Mouse (Mus musculus): ENCODE measurements around the gene Slc22a14.
"Not testable (repeated sequence)": the region's sequence is repeated elsewhere in the genome, so short reads cannot be mapped to it uniquely, and the experiment has no call there.

Slc22a14 gene

GRCm38 (mm10) chr9:119365284-119365683, at the start of gene Slc22a14:
Slc22a14 (minus strand) TSS chr9:119365553.
- DNase-seq (ENCODE audit: low read depth, low spot score): no peak

DNA sequence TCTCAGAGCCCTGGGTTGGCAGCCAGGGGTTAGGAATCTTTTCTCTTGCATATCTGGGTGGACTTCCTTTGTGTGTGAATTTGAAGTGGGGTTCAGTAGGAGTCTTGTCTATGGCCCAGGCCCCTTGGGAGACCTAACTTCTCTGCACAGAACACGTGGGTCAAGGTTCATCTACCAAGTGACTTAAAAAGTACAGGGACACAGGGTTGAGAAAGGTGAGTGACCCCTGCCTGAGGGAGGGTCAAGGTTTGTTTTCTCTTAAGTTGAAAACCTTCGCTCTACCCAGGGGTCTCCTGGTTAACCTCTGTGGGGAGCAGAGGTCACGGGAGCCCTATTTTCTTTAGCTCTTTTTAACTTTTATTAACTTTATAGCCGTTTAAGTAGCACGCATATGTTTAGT, 44.5 kb upstream of the Slc22a14 start:
- DNase-seq (ENCODE audit: low read depth, low spot score): no peak

GRCm38 (mm10) chr9:119408898-119409664, 43.7 kb upstream of the Slc22a14 start:
- DNase-seq (ENCODE audit: low read depth, low spot score): no peak

- DNase-seq (ENCODE audit: low read depth, low spot score): no peak
These were observed 42.5 kb upstream of the Slc22a14 start for GRCm38 (mm10) chr9:119407884-119408283.

GRCm38 (mm10) chr9:119404090-119404489, 38.7 kb upstream of the Slc22a14 start:
- no peak for DNase-seq (ENCODE audit: low read depth, low spot score)

DNA sequence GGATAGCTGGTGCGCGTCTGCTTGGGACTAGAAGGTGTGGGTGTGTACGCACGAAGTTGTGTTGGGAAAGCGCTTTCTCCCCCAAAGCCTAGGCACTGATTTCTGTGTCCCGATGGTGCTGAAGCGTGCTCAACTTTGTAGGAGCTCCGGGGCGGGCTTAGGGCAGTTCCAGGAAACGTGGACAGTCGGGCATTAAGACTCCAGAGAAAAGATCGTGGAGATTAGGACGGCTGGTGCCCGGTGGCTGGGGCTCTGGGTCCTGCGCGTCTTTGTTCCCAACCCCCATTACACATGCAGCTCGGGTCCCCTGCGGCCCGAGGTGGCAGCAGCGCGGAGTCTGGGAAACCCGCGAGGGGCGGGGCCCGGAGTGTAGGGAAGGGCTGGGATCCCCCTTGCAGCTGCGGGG, 37.9 kb upstream of the Slc22a14 start:
- peak; percentile 68 for DNase-seq (ENCODE audit: low read depth, low spot score)

- peak; percentile 52 for DNase-seq (ENCODE audit: low read depth, low spot score)
These were observed 37.2 kb upstream of the Slc22a14 start for GRCm38 (mm10) chr9:119402253-119403235.

- DNase-seq (ENCODE audit: low read depth, low spot score): peak; percentile 95
These were observed 36.5 kb upstream of the Slc22a14 start, which contains the start of gene Acvr2b for GRCm38 (mm10) chr9:119401801-119402214. Acvr2b (plus strand) TSS chr9:119402118.

DNA sequence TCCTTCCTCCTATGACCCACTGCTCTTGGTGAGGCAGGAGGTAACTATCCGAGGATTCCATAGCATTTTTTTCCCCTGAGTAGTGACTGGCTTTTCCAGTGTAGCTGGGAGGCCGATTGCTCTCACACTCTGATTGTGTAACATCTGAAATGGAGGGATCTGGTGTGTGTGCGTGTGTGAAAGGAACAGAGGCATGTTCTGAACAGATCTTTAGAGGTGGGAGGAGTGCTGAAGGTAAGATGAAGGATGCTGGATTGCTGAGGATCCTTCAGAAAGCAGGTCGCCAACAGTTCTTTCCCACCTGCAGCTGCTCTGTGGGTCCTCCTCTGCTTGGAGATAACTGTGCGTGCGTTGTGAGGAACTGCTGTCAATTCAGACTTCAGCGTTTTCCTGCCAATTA, 36.0 kb upstream of the Slc22a14 start:
- no peak for DNase-seq (ENCODE audit: low read depth, low spot score)

GRCm38 (mm10) chr9:119394808-119395207, 29.5 kb upstream of the Slc22a14 start:
- DNase-seq (ENCODE audit: low read depth, low spot score): no peak

GRCm38 (mm10) chr9:119390214-119390613, 24.9 kb upstream of the Slc22a14 start:
- DNase-seq (ENCODE audit: low read depth, low spot score): no peak

DNA sequence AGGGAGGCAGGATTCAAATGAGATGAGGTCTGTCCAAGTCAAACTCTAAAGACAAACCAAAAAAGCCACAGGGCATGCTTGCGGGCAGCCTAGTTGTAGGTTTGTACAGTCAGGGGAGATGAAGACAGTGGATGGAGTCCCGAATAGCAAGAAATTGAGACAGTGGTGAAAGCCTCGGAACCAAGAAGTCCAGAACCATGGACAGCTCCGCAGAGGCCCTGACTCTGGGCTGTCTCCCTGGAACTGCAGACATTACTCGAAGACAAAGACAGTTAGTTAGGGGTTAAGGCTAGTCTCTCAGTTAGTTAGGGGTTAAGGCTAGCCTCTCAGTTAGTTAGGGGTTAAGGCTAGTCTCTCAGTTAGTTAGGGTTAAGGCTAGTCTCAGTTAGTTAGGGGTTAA, 23.6 kb upstream of the Slc22a14 start:
- DNase-seq (ENCODE audit: low read depth, low spot score): peak; percentile 65

DNA sequence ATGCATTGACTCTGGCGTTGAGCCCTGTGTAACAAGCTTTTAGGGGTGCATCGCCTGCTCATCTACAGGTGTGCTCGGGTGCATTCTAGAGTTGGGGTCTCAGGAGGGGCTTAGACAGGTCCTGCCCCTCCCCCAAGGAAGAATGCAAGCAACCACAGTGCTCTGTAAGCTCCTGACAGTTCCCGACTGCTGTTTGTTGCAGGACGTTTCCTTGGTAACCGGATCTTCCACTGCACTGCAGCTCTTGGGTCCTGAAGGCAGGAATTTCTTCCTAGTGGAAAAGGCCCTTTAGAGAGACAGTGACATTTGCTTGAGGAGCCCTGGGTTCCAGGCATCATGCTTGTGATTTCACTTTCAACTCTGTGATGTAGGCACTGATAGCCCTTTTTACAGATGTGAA, 17.2 kb upstream of the Slc22a14 start:
- DNase-seq (ENCODE audit: low read depth, low spot score): peak; percentile 53

- DNase-seq (ENCODE audit: low read depth, low spot score): no peak
These were observed 12.9 kb upstream of the Slc22a14 start for GRCm38 (mm10) chr9:119378231-119378630.

DNA sequence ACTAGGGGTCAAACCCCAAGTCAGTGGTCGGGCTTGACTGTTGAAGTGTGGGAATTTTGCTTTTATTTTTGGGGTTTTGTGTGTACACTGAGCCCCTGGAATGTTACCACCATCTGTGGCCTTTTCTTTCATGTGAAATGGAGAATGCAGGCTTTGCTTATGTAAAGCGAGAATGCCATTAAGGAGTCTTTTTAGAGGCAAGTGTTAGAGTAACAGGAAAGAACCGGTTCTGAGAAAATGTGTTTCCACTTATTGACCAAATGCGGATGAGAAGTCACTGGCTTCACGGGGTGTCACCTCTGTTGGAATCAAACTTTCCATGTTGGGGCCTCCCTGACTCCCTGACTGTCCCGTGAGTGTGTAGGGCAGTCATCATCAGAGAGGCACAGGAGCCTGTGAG, 10.2 kb upstream of the Slc22a14 start:
- DNase-seq (ENCODE audit: low read depth, low spot score): peak; percentile 79

- DNase-seq (ENCODE audit: low read depth, low spot score): no peak
These were observed 9.7 kb upstream of the Slc22a14 start for GRCm38 (mm10) chr9:119375008-119375407.

- no peak for DNase-seq (ENCODE audit: low read depth, low spot score)
These were observed 5.9 kb upstream of the Slc22a14 start for GRCm38 (mm10) chr9:119371251-119371650.

DNA sequence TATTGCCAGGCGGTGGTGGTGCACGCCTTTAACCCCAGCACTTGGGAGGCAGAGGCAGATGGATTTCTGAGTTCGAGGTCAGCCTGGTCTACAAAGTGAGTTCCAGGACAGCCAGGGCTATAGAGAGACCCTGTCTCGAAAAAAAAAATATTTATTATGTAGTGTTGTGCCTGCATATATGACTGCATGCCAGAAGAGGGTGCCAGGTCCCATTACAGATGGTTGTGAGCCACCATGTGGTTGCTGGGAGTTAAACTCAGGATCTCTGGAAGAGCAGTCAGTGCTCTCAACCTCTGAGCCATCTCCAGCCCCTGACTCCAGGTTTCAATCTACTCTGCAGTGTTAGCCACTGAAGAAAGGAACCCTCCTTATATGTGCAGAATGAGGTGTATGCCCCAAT, 5.4 kb upstream of the Slc22a14 start:
- not testable (repeated sequence) for DNase-seq (ENCODE audit: low read depth, low spot score)

DNA sequence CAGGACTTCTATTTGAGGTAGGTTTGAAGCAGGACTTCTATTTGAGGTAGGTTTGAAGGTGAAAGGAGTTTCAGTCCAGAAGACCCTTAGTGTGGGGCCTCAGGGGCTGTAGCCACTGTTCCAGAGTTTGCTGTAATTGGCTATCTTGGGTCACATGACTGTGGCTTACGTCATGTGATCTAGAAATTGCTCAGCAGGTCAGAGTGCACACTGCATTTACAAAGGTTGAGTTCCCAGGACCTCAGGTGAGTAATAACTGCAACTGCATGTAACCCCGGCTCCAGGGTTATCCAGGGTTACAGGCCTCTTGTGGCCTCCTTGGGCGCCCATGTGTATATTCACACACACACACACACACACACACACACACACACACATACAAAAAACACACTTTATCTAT, 3.0 kb upstream of the Slc22a14 start:
- no peak for DNase-seq (ENCODE audit: low read depth, low spot score)

DNA sequence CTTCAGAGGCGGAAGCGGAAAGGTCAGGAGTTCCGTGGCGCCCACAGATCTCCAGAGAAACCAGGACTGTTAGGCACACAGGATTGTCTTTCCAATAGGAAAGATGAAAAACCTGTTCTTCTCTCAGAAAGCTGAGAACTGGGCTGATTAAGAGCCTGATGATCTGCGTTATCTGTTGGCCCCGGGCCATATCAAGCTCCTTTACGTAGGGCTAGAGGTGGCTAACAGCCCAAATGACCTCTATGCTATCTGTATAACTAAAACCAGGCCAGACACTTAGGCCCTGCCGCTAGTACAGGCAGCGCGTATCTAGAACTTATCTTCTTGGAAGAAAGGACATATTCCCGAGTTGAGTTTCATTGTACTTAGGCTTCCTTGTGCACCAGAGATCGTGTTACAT, 2.1 kb downstream of the Slc22a14 start:
- DNase-seq (ENCODE audit: low read depth, low spot score): no peak

DNA sequence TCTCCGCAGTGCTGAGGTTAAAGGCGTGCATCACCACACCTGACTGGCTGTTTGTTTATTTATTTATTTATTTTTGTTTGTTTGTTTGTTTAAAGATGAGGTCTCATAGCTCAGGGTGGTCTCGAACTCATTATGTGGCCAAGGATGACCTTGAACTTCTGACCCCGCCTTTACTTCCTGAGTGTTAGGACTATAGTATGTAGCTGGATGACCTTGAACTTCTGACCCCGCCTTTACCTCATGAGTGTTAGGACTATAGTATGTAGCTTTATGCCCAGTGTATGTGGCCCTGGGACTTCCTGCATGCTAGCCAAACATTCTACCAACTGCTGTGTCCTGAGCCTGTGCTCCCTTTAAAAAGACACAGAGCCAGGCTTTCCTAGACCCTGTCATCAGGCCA, 3.9 kb downstream of the Slc22a14 start:
- DNase-seq (ENCODE audit: low read depth, low spot score): peak; percentile 77

- DNase-seq (ENCODE audit: low read depth, low spot score): no peak
These were observed 7.3 kb downstream of the Slc22a14 start for GRCm38 (mm10) chr9:119358058-119358429.
